Mouse (Mus musculus): Measurements from ENCODE around the gene Eef1akmt3.

DNA sequence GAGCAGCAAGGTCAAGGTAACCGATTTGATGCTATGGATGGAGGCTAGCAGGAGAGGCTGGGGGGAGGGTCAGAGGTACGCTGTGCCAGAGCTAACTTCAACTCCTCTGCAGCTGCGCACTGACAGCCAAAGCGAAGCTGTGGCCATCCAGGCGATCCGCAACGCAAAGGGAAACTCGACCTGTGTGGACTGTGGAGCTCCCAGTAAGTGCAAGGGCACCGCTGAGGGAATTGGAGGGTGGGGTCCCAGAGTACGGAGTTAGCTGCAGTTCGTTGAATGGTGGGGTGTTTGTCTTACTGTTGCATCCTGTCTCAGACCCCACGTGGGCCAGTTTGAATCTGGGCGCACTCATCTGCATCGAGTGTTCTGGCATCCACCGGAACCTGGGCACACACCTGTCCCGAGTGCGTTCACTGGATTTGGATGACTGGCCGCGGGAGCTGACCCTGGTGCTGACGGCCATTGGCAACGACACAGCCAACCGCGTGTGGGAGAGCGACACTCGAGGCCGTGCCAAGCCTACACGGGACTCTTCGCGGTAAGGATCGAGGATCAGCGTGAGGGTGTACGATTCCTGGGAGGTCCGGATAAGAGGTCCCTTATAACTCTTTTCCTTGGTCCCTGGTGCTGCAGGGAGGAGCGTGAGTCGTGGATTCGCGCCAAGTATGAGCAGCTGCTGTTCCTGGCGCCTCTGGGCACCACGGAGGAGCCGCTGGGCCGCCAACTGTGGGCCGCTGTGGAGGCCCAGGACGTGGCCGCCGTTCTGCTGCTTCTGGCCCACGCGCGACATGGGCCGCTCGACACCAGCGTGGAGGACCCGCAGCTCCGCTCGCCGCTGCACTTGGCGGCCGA is 49.5 kb upstream of the Eef1akmt3 start:
- TF ChIP-seq USF1 (IDR thresholded peaks at IDR 0.05; ENCODE audit: low read depth) (no peak), POLR2A (IDR thresholded peaks at IDR 0.05; ENCODE audit: insufficient read length, low read depth) (no peak), POLR2AphosphoS2 (IDR thresholded peaks at IDR 0.05; ENCODE audit: insufficient read length, low read depth) (no peak), TCF12 (IDR thresholded peaks at IDR 0.05; ENCODE audit: insufficient read depth, poor library complexity, severe bottlenecking) (no peak), MAX (IDR thresholded peaks at IDR 0.05; ENCODE audit: low read depth) (no peak), SRF (IDR thresholded peaks at IDR 0.05; ENCODE audit: control insufficient read depth, insufficient read length, low read depth) (no peak), MYOG (IDR thresholded peaks at IDR 0.05; ENCODE audit: control insufficient read depth in 1 of 3, insufficient read depth in 1 of 3, insufficient read length in 2 of 3, low read depth in 2 of 3) (peak; percentile 0 to 75 (median 7)), CEBPB (IDR thresholded peaks at IDR 0.05; ENCODE audit: insufficient read depth, poor library complexity, severe bottlenecking) (no peak), E2F4 (IDR thresholded peaks at IDR 0.05; ENCODE audit: insufficient read depth) (no peak)
